Mouse (Mus musculus) stomach, embryonic 16.5 days (tissue): ENCODE data around the gene Smarcal1. TPM values are rescaled to one million over a fixed set of nuclear protein-coding genes. Genes with fewer than 3 reads are reported as not detected.

Experiments
- ATAC-seq: fragments of 200-750 bp; cut with Nextera tagmentation; 2 replicates; pipeline ENCODE4 v1.8.0; 2017; ENCODE audit warnings: moderate number of reproducible peaks, moderate TSS enrichment; ENCODE audit not compliant: insufficient read depth, low FRiP score
- H3K27ac ChIP-seq: fragments of 300-500 bp; sonication (generic); 2 replicates; pipeline ENCODE4 v1.5.1; 2014; ENCODE audit warnings: low read length
- H3K27me3 ChIP-seq: fragments of 300-500 bp; sonication (generic); 2 replicates; pipeline ENCODE4 v1.6.1; 2014; ENCODE audit warnings: low read length, control low read depth, mixed read lengths; ENCODE audit not compliant: control insufficient read depth, insufficient read depth
- H3K36me3 ChIP-seq: fragments of 300-500 bp; sonication (generic); 2 replicates; pipeline ENCODE4 v1.6.1; 2014; ENCODE audit warnings: low read length; ENCODE audit not compliant: control insufficient read depth, insufficient read depth
- H3K4me1 ChIP-seq: fragments of 300-500 bp; sonication (generic); 2 replicates; pipeline ENCODE4 v1.6.1; 2014; ENCODE audit warnings: low read length, control low read depth, mixed read lengths; ENCODE audit not compliant: control insufficient read depth, insufficient read depth
- H3K4me2 ChIP-seq: fragments of 300-500 bp; sonication (generic); 2 replicates; pipeline ENCODE4 v1.6.1; 2014; ENCODE audit warnings: low read depth, low read length, mixed read lengths
- H3K4me3 ChIP-seq: fragments of 300-500 bp; sonication (generic); replicated peaks from 2 replicates; pipeline ENCODE4 v1.5.1; 2014; ENCODE audit warnings: mild to moderate bottlenecking, low read length
- H3K9ac ChIP-seq: fragments of 300-500 bp; sonication (generic); 2 replicates; pipeline ENCODE4 v1.6.1; 2014; ENCODE audit warnings: low read length
- H3K9me3 ChIP-seq: fragments of 300-500 bp; sonication (generic); replicated peaks from 2 replicates; pipeline ENCODE4 v1.6.1; 2016; ENCODE audit warnings: low read length, control low read depth; ENCODE audit not compliant: control insufficient read depth
- WGBS: fragments of 180-500 bp; shearing (Covaris S2); extraction: QIAGEN DNeasy Blood & Tissue Kit; methylation state at CpG from one replicate; pipeline ENCODE4 v1.1.7; 2014; 5-methylcytosine and 5-hydroxymethylcytosine counted together
- polyA plus RNA-seq: library from polyadenylated mRNA; unstranded; fragments of >200 nt; fragmentation: Nextera tagmentation; extraction: Ambion mirVana; gene quantifications from 2 replicates; pipeline ENCODE4 v1.2.1, GENCODE M21; 2015

The Smarcal1 gene
- polyA plus RNA-seq, 1 experiment from 2014 or later = 20.5 TPM

DNA sequence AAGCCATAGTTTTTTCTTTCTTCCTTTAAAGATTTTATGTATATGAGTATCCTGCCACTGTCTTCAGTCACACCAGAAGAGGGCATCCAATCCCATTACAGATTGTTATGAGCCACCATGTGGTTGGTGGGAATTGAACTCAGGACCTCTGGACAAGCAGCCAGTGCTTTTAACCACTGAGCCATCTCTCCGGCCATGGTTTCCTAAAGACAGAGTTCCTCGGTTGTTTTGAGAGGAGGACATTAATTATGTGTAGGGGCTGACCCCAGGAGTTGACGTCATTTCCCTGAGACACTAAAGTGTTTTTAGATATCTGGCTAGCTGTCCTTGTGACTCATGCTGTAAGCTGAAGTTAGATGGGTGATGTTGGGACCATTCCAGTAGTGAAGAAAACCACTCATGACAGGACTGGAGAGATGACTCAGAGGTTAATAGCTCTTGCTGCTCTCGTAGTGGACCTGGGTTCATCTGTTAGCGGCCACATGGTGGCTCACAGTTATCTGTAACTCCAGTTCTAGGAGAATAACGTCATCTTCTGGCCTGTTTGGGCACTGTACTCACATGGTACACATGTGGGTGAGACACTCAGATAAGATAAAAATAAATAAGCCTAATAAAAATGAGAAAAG is 18.6 kb upstream of the Smarcal1 start:
- Histone ChIP-seq H3K27me3 (no peaks in the 10 kb centered on the region), H3K9ac (no peak overlapping the region), H3K4me3 (no peak overlapping the region), H3K4me2 (no peak overlapping the region), H3K4me1 (no peaks in the 10 kb centered on the region), H3K9me3 (no peaks in the 10 kb centered on the region), H3K27ac (no peak overlapping the region), H3K36me3 (no peaks in the 10 kb centered on the region)
- 60% methylated on average over 6 of the region's 6 CpGs for WGBS
- ATAC-seq = no peak

DNA sequence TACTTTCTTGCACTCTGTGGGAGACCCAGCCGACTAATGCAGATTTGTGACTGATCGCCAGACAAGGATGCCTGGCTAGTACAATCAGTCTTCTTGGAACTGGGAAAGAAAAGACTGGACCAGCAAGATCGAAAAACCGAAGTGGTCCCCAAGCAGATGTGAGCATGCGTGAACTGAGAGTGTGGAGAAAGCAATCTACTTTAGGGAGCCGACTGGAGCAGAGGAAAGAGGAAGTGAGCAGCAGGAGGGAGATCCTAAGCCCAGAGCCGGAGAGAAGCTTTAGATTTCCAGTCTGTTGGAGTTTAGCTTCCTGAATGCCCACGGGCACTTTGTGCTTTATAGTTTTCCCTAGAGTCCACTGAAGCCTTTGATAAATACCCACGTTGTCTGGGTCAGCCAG is 16.0 kb upstream of the Smarcal1 start:
- Histone ChIP-seq H3K4me2 (no peak overlapping the region), H3K4me3 (no peak overlapping the region), H3K4me1 (no peaks in the 10 kb centered on the region), H3K36me3 (no peaks in the 10 kb centered on the region), H3K27ac (no peak overlapping the region), H3K9ac (no peak overlapping the region), H3K27me3 (no peaks in the 10 kb centered on the region), H3K9me3 (no peaks in the 10 kb centered on the region)
- WGBS = 38% methylated on average over 9 of the region's 9 CpGs
- ATAC-seq = no peak

DNA sequence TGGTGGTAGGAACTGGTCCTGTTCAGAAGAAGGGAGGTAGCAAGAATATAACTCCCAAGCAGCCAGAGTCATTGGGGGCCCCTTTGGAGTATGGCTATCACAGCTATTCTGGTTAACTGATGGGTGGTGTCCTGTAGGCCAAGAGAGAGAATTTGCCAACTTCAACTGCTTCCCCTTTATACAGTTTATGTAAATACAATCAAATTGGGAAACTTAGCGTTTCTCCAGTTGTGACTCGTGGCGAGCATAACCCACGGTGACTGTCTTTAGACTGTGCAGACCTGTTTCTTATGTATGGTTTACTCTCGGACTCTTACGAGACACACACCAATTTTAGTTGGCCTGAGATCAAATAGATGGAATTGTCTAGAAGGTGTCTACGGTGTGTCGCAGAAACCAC is 14.3 kb upstream of the Smarcal1 start:
- Histone ChIP-seq H3K9me3 (no peaks in the 10 kb centered on the region), H3K9ac (no peak overlapping the region), H3K4me3 (no peak overlapping the region), H3K4me2 (no peak overlapping the region), H3K27me3 (no peaks in the 10 kb centered on the region), H3K27ac (no peak overlapping the region), H3K36me3 (no peaks in the 10 kb centered on the region), H3K4me1 (no peaks in the 10 kb centered on the region)
- 89% methylated on average over 8 of the region's 8 CpGs for whole genome bisulfite sequencing
- no peak for ATAC-seq

DNA sequence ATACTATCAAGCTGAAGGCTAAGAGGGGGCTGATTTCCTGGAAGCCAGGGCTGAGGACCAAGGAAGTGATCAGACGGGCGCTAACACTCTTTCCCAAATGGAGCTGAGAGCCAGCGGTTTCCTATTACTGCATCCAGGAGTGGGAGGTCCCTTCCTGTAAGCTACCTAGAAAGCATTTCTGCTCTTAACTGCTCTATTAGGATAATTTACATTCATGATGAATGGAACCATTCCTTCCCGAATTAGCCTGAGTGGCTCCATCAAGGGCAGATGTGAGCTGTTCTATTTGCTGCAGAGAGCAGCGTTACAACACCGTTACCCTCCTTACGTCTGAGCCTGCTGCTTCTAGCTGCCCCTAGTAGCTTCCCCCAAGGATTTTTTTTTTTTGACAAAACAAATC is 9.0 kb upstream of the Smarcal1 start:
- no peak for ATAC-seq
- Histone ChIP-seq H3K4me1 (no peaks in the 10 kb centered on the region), H3K9me3 (no peaks in the 10 kb centered on the region), H3K27ac (no peak overlapping the region), H3K4me3 (no peak overlapping the region), H3K36me3 (no peaks in the 10 kb centered on the region), H3K9ac (no peak overlapping the region), H3K4me2 (no peak overlapping the region), H3K27me3 (no peaks in the 10 kb centered on the region)
- WGBS = 45% methylated on average over 7 of the region's 7 CpGs

DNA sequence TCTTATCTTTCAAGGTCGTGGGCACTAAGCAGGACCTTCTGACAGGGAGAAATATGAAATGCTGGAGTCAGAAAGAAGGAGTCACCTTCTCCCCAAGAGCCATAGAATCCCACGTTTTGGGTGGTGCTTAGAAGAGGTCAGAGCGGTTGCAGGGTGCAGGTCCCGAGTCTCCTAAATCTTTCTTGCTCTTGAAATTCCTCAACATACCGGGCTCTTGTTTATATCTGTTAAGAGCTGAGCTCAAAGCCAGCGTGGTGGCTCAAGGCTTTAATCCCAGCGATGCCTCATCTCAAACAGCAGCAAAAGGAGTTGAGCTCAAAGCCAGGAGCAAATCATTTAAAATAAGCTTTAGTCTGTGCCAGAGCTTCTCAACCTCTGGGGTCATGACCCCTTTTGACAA is 8.4 kb upstream of the Smarcal1 start:
- H3K9ac ChIP-seq = no peak overlapping the region

DNA sequence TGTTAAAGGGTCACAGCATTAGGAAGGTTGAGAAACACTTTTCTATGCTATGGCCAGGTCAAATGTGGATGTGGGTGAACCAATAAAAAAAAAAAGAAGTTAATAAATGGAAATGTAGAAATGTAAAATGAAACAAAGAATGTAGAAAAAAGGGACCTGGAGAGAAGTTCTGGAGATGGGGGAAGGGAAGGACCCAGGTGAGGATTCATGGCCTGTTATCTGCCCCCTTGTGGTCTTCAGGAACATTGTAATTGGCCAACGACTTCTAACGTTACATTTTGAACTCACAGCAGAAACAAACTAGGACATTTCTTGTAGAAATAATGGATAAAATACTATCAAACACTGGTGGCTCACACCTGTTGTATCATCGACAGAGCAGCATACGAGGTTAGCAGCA is 7.9 kb upstream of the Smarcal1 start:
- no peaks in the 10 kb centered on the region for H3K27me3 ChIP-seq
- ATAC-seq = no peak
- no peak overlapping the region for H3K4me2 ChIP-seq
- H3K4me1 ChIP-seq = no peaks in the 10 kb centered on the region
- H3K4me3 ChIP-seq = no peak overlapping the region
- 46% methylated on average over 4 of the region's 4 CpGs for WGBS
- H3K27ac ChIP-seq = no peak overlapping the region
- H3K9me3 ChIP-seq = no peaks in the 10 kb centered on the region
- H3K9ac ChIP-seq = no peak overlapping the region
- no peaks in the 10 kb centered on the region for H3K36me3 ChIP-seq

More for the DNA sequence above, 8.4 kb upstream of the Smarcal1 start:
- Histone ChIP-seq H3K4me2 (no peak overlapping the region), H3K36me3 (no peaks in the 10 kb centered on the region), H3K4me3 (no peak overlapping the region), H3K27me3 (no peaks in the 10 kb centered on the region), H3K4me1 (no peaks in the 10 kb centered on the region), H3K27ac (no peak overlapping the region), H3K9me3 (no peaks in the 10 kb centered on the region)
- 30% methylated on average over 7 of the region's 7 CpGs for WGBS
- ATAC-seq = no peak

DNA sequence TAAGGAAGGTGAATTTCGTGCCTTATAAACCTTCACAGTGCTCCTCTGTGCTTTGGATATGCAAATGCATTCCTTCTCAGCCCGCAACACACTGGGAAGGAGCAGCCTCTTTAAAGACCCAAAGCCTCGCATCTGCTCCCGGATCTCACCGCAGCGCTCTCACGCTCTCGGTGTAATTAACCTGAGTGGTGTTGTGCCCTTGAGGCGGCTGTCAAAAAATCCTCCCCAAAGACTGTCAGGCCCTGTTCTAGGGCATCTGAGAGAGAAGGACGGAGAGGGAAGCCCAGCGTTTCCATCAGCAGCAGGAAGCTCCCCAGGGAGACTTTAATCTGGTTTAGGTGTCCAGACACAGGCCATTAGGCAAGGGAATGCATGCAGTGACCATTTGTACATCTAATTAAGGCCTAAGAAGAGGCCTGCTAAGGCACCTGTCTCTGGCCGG is 5.5 kb upstream of the Smarcal1 start:
- H3K27ac ChIP-seq = no peak overlapping the region
- no peak overlapping the region for H3K4me3 ChIP-seq
- no peaks in the 10 kb centered on the region for H3K27me3 ChIP-seq
- H3K9me3 ChIP-seq = no peaks in the 10 kb centered on the region
- ATAC-seq = no peak
- H3K9ac ChIP-seq = no peak overlapping the region
- 23% methylated on average over 12 of the region's 12 CpGs for WGBS
- no peak overlapping the region for H3K4me2 ChIP-seq
- no peaks in the 10 kb centered on the region for H3K36me3 ChIP-seq
- H3K4me1 ChIP-seq = no peaks in the 10 kb centered on the region

DNA sequence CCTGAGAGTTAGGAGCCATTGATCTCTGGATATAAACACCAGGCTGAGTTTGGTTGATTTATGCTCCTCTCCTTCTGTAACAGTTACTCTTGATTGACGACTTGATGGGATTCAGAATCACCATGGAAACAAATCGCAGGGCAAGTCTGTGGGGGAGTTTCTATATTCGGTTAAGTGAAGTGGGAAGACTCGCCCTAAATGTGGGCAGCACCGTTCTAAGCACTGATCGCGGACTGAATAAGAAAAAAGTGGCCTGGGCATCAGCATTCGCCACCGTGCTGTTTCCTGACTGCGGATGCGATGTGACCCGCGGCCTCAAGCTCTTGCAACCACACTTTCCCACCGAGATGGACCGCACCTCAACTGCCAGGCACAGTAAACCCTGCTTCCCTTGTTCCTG is 4.7 kb upstream of the Smarcal1 start:
- no peak overlapping the region for H3K9ac ChIP-seq
- H3K9me3 ChIP-seq = no peaks in the 10 kb centered on the region
- H3K27me3 ChIP-seq = no peaks in the 10 kb centered on the region
- no peak overlapping the region for H3K27ac ChIP-seq
- no peaks in the 10 kb centered on the region for H3K36me3 ChIP-seq
- WGBS = 39% methylated on average over 15 of the region's 15 CpGs
- no peak overlapping the region for H3K4me3 ChIP-seq
- no peak for ATAC-seq
- H3K4me1 ChIP-seq = no peaks in the 10 kb centered on the region
- H3K4me2 ChIP-seq = no peak overlapping the region

DNA sequence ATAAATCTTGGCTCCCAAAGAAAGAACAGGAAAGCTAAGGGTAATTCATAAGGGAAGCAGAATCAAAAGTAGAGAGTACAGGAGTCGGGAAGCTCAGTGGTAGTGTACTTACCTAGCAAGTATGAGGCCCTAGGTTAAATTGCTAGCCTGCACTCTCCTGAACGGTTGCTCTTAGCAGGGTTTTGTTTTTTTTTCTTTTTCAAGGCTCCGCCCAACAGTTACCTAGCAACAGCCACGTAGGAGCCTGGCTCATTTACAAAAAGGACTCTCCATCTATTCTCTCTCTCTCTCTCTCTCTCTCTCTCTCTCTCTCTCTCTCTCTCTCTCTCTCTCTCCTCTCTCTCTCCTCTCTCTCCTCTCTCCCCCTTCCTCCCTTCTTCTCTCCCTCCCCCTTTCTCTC is 4.2 kb upstream of the Smarcal1 start:
- H3K4me2 ChIP-seq = no peak overlapping the region
- ATAC-seq = no peak
- no peak overlapping the region for H3K4me3 ChIP-seq
- no peaks in the 10 kb centered on the region for H3K36me3 ChIP-seq
- H3K9ac ChIP-seq = no peak overlapping the region
- H3K4me1 ChIP-seq = peaks cover under 1% of the 10 kb centered on the region; the same call in 1 of the 2 replicates
- 26% methylated on average over 4 of the region's 4 CpGs for WGBS
- H3K27ac ChIP-seq = no peak overlapping the region
- no peaks in the 10 kb centered on the region for H3K27me3 ChIP-seq
- no peaks in the 10 kb centered on the region for H3K9me3 ChIP-seq
